Mouse (Mus musculus): Measurements from ENCODE around the gene Chst5. TPM values are rescaled to one million over a fixed set of nuclear protein-coding genes. Genes with fewer than 3 reads are reported as not detected.
A peak's percentile ranks its signal among the peaks of the same experiment; 100 is the strongest.

Gene Chst5
- polyA plus RNA-seq (2016; fragmentation: Nextera tagmentation; extraction: Ambion mirVana) = 2.7 and 3.1 TPM in 2 replicates

DNA sequence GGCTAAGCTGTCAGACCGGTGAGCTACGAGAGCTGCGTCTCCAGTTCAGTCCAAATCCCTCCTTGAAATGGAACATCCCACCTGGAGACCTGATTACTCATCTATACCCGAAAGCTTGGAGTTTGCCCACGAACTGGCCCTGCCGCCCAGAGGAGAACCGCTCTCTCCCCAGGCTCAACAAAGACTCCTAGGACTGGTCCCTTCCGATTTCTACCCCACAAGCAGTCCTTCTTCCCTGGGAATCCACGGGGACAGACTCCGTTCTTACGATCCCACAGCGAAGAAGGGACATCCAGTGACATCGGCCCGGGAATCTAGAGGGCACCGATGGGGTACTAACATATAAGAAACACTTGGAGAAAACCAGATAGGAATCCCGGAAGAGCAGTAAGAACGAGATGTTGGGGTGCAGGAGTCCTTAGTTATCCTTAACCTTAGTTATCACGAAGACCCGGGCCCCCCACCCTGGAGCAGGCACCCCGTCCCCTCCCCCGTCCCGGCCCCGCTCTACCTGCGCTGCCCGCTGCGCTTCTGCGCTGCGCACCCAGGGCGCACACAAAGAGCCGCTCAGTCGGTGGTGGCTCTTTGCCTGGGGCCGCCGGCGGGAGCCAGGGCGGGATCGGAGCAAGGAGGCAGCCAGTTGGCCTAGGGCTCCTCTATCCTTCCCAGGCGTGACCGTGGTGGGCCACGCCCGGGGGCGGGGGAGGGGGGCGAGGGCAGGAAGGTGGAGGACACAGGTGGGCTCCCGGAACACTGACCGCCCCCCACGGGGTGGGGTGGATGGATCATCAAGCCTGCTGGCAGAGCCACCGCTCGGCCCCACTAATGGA is at the start of gene Chst5:
Gene Chst5 (minus strand): TSS at position 827 of the 830 bp plus-strand sequence.
- Histone ChIP-seq H3K36me3 (no peaks in the 10 kb centered on the region), H3K27ac (replicated peaks) (no peak within 1 kb of the TSS), H3K9ac (replicated peaks) (peak within 1 kb of the TSS; percentile 63), H3K4me2 (replicated peaks) (peak within 1 kb of the TSS; percentile 81), H3K9me3 (no peaks in the 10 kb centered on the region), H3K4me3 (peak within 1 kb of the TSS; percentile 49), H3K27me3 (peaks cover 22% of the 10 kb centered on the region), H3K4me1 (peaks cover 17% of the 10 kb centered on the region)
- peak; percentile 55 for ATAC-seq (ENCODE audit: low FRiP score, low read depth)
- WGBS = 5% methylated on average over 45 of the region's 47 CpGs

DNA sequence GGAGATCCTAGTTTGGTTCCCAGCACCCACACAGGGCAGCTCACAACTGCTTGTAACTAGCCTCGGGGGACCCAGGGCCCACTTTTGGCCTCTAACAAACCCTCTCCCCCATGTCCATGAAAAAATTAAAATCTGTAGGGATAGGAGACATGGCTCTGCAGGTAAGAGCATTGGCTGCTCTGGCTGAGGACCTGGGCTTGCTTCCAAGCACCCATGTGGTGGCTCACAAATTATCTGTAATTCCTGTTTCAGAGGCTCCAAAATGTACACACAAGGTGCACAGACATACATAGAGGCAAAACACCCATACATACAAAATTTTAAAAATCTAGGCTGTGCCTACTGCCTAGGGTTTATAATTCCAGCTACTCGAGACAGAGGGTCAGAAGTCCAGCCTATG is 47.0 kb upstream of the Chst5 start:
- no peaks in the 10 kb centered on the region for H3K4me1 ChIP-seq
- ATAC-seq (ENCODE audit: low FRiP score, low read depth) = no peak
- peaks cover 60% of the 10 kb centered on the region for H3K36me3 ChIP-seq
- H3K4me2 ChIP-seq (replicated peaks) = no peak overlapping the region
- no peak overlapping the region for H3K9ac ChIP-seq (replicated peaks)
- H3K27me3 ChIP-seq = no peaks in the 10 kb centered on the region
- H3K9me3 ChIP-seq = no peaks in the 10 kb centered on the region
- no peak overlapping the region for H3K27ac ChIP-seq (replicated peaks)
- no peak overlapping the region for H3K4me3 ChIP-seq
- 92% methylated on average over 2 of the region's 2 CpGs for WGBS

DNA sequence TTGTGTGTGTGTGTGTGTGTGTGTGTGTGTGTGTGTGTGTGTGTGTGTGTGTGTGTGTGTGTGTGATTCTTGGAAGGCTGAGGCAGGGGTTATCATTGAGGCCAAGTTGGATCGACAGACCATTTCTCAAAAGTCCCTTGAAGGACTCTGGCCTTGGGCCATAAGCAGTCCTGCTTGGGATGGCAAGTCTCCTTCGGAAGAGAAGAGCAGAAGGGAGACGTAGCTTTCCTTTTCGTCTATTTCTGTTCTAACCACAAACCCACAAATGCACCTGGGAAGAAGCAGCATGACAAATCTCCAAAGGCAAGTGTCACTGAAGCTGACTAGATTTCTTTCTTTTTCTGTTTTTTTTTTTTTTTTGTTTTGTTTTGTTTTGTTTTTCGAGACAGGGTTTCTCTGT is 45.6 kb upstream of the Chst5 start:
- Histone ChIP-seq H3K4me3 (no peak overlapping the region), H3K27ac (replicated peaks) (no peak overlapping the region), H3K36me3 (peaks cover 72% of the 10 kb centered on the region), H3K4me1 (no peaks in the 10 kb centered on the region), H3K4me2 (replicated peaks) (no peak overlapping the region), H3K9me3 (no peaks in the 10 kb centered on the region), H3K9ac (replicated peaks) (no peak overlapping the region), H3K27me3 (no peaks in the 10 kb centered on the region)
- 89% methylated on average over 5 of the region's 5 CpGs for WGBS
- no peak for ATAC-seq (ENCODE audit: low FRiP score, low read depth)

DNA sequence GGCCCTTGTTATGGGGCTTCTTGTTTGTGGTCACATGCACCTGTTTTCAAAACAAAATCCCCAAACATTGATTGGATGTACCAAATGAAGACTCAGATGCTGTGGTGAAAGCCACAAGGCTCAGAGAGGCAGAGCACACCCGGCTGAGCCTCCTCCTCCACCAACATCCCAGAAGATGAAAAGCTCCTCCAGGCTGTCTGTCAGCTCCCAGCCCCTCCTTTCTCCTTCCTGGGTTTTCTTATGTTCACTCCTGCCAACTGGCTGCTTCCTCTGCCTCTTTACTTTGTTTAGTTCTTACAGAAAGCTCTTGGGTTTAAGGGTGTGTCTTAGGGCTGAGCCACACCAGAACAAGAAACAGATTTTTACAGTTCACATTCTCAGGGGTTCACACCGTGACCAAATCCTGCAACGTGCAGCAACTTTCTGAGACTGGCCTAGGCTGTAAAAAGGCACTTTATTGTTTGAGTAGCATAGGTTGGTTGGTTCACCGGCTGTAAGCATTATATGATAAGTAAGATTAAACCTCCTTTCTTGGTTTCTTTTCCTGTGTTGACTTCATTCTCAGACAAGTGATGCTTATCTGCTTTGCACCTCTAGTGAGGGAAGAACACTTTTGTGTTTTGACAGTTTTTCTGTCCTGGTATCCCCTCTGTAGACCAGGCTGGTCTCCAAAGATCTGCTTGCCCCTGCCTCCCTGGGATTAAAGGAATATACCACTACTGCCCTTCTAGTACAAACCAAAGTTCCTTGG is 44.8 kb upstream of the Chst5 start:
- Histone ChIP-seq H3K4me3 (no peak overlapping the region), H3K4me1 (no peaks in the 10 kb centered on the region), H3K4me2 (replicated peaks) (no peak overlapping the region), H3K9ac (replicated peaks) (no peak overlapping the region), H3K27me3 (no peaks in the 10 kb centered on the region), H3K27ac (replicated peaks) (no peak overlapping the region), H3K36me3 (peaks cover 77% of the 10 kb centered on the region), H3K9me3 (no peaks in the 10 kb centered on the region)
- 92% methylated on average over 4 of the region's 4 CpGs for WGBS
- ATAC-seq (ENCODE audit: low FRiP score, low read depth) = no peak

DNA sequence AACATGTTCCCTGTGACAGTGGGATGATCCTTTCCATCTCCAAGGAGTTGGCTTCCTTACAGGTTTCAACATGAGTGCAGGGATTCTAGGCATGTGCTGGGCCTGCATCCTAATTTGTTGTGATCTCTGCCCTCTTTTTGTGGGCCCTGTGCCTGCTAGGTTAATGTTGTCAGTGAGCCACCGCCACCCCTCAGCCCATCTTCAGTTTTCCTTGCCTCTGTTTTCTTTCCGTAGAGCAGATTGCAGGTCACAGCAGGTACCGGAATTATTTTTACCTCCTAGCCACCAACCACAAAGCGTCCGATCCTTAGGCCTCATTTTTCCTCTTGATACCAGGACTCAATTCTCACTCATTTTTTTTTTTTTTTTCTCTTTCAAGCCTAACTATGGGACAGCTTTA is 41.7 kb upstream of the Chst5 start:
- H3K9me3 ChIP-seq = no peaks in the 10 kb centered on the region
- H3K4me1 ChIP-seq = no peaks in the 10 kb centered on the region
- no peaks in the 10 kb centered on the region for H3K27me3 ChIP-seq
- no peak for ATAC-seq (ENCODE audit: low FRiP score, low read depth)
- peaks cover 80% of the 10 kb centered on the region for H3K36me3 ChIP-seq
- no peak overlapping the region for H3K9ac ChIP-seq (replicated peaks)
- no peak overlapping the region for H3K27ac ChIP-seq (replicated peaks)
- no peak overlapping the region for H3K4me2 ChIP-seq (replicated peaks)
- no peak overlapping the region for H3K4me3 ChIP-seq
- 95% methylated on average over 5 of the region's 5 CpGs for WGBS

DNA sequence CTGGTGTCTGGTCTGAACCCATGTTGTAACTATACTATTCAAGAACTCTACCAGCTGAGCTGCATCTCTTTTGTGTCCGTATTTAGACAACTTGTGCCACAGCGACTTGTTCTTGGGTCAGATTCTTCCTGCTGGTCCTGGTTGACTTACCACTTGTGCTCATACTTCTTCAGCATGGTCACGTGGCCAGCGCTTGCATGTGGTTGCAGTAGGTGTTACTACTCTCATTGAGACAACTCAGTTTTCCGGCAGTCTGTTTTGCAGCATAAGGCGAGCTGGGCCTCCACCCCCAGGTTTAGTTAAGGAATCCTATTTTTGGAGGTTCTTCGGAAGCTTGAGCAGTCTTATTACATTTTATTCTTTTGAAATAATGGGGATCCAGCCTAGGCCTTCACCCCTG is 41.1 kb upstream of the Chst5 start:
- 96% methylated on average over 7 of the region's 7 CpGs for WGBS
- ATAC-seq (ENCODE audit: low FRiP score, low read depth) = no peak
- Histone ChIP-seq H3K9me3 (no peaks in the 10 kb centered on the region), H3K4me3 (no peak overlapping the region), H3K27ac (replicated peaks) (no peak overlapping the region), H3K27me3 (no peaks in the 10 kb centered on the region), H3K4me1 (no peaks in the 10 kb centered on the region), H3K4me2 (replicated peaks) (no peak overlapping the region), H3K36me3 (peaks cover 78% of the 10 kb centered on the region), H3K9ac (replicated peaks) (no peak overlapping the region)

DNA sequence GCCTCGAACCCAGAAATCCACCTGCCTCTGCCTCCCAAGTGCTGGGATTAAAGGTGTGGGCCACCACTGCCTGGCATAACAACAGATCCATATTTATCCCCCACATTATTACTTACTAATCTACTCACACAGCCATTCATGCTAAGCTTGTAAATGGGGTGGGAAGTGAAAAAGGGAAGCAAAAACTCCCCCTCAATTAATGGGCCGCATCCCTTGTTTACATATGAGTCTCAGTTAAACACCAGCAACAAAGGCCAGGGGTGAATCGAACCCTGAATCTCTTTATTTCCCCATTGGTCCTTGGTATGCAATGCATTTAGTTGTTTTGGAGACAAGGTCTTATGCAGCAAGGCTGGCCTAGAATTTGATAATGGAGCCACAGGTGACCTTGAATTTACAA is 40.6 kb upstream of the Chst5 start:
- 89% methylated on average over 3 of the region's 3 CpGs for WGBS
- H3K4me3 ChIP-seq = no peak overlapping the region
- H3K9ac ChIP-seq (replicated peaks) = no peak overlapping the region
- H3K4me2 ChIP-seq (replicated peaks) = no peak overlapping the region
- ATAC-seq (ENCODE audit: low FRiP score, low read depth) = no peak
- H3K27ac ChIP-seq (replicated peaks) = no peak overlapping the region
- H3K4me1 ChIP-seq = no peaks in the 10 kb centered on the region
- H3K9me3 ChIP-seq = no peaks in the 10 kb centered on the region
- peaks cover 80% of the 10 kb centered on the region for H3K36me3 ChIP-seq
- H3K27me3 ChIP-seq = no peaks in the 10 kb centered on the region

DNA sequence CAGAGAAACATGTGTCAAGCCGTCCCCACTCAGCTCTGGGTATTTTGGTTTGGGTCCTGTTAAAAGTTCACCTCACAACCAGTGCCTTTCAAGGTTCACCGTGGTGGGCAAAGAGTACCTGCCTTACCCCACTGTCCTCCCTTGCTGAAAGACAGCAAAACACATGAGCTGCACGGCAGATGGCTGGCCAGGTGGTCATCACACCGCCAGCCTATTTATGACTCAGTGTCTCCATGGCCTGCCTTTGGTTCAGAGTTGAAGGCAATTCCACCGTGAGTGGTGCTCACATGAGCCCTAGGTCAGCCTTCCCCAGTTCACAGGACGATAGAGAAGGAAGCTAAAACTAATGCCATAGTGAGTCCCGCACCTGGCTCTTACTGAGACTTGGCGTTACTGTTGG is 37.7 kb upstream of the Chst5 start:
- no peaks in the 10 kb centered on the region for H3K4me1 ChIP-seq
- no peak overlapping the region for H3K27ac ChIP-seq (replicated peaks)
- H3K27me3 ChIP-seq = no peaks in the 10 kb centered on the region
- no peak overlapping the region for H3K4me2 ChIP-seq (replicated peaks)
- 93% methylated on average over 8 of the region's 8 CpGs for WGBS
- no peaks in the 10 kb centered on the region for H3K9me3 ChIP-seq
- no peak overlapping the region for H3K9ac ChIP-seq (replicated peaks)
- no peak overlapping the region for H3K4me3 ChIP-seq
- ATAC-seq (ENCODE audit: low FRiP score, low read depth) = no peak
- peaks cover 81% of the 10 kb centered on the region for H3K36me3 ChIP-seq

DNA sequence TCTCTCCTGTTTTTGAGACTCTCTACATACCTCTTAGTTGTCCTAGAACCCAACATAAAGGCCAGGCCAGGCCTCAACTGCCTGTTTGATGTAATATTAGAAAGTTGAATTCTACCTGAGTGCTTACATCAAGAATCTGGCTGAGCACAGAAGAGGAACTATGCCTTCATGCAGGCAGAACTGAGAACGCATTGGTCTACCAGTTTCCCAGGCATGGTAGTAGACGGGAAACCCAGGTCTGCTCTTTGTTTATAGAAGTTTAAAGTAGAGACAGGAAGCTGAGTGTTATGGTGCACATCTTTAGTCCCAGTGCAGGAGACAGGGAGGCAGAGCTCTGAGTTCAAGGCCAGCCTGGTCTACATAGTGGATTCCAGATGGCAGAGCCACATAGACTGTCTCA is 36.9 kb upstream of the Chst5 start:
- no peak overlapping the region for H3K9ac ChIP-seq (replicated peaks)
- no peak overlapping the region for H3K27ac ChIP-seq (replicated peaks)
- H3K4me1 ChIP-seq = peaks cover 1% of the 10 kb centered on the region
- H3K27me3 ChIP-seq = no peaks in the 10 kb centered on the region
- H3K4me3 ChIP-seq = no peak overlapping the region
- WGBS = 89% methylated on average over 2 of the region's 2 CpGs
- H3K36me3 ChIP-seq = peaks cover 87% of the 10 kb centered on the region
- no peak overlapping the region for H3K4me2 ChIP-seq (replicated peaks)
- no peak for ATAC-seq (ENCODE audit: low FRiP score, low read depth)
- H3K9me3 ChIP-seq = no peaks in the 10 kb centered on the region

DNA sequence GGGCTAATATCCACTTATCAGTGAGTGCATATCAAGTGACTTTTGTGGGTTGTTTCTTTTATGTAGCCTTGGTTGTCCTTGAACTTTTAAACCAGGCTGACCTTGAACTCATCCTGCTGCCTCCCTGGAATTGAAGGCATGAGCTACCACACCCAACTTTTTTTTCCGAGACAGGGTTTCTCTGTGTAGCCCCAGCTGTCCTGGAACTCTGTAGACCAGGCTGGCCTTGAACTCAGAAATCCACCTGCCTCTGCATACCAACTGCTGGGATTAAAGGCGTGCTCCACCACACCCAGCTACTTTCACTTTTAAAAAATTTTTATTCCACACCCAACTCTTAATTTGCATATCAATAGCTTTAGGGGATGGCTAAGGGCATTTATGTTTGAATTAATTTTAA is 33.3 kb upstream of the Chst5 start:
- H3K9ac ChIP-seq (replicated peaks) = no peak overlapping the region
- no peak overlapping the region for H3K4me2 ChIP-seq (replicated peaks)
- H3K27ac ChIP-seq (replicated peaks) = no peak overlapping the region
- H3K27me3 ChIP-seq = no peaks in the 10 kb centered on the region
- ATAC-seq (ENCODE audit: low FRiP score, low read depth) = no peak
- H3K36me3 ChIP-seq = peaks cover 61% of the 10 kb centered on the region
- WGBS = 92% methylated on average over 2 of the region's 2 CpGs
- peaks cover 18% of the 10 kb centered on the region for H3K4me1 ChIP-seq
- H3K9me3 ChIP-seq = no peaks in the 10 kb centered on the region
- H3K4me3 ChIP-seq = no peak overlapping the region

DNA sequence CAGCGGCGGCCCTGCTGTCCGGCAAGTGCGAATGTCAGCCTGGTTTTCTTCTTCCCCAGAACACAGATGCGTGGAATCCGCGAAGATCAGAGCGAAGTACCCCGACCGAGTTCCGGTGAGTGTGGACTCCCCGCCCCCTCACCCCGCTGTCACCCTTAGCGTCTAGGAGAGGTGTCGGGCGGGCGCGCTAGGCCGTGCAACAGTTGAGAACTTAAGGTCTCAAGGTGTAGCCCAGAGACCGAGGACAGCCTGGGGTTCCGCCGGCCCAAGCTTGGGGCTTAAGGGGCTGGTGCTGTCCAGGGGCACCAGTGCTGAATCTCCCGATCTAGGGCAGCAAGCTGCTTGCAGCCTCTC is 30.8 kb upstream of the Chst5 start:
- Histone ChIP-seq H3K4me3 (peak overlapping the region; percentile 99), H3K4me1 (peaks cover 18% of the 10 kb centered on the region), H3K9me3 (no peaks in the 10 kb centered on the region), H3K27me3 (no peaks in the 10 kb centered on the region), H3K27ac (replicated peaks) (peak overlapping the region; percentile 78; the same call in 1 of the 2 replicates), H3K4me2 (replicated peaks) (peak overlapping the region; percentile 93), H3K36me3 (peaks cover 41% of the 10 kb centered on the region), H3K9ac (replicated peaks) (peak overlapping the region; percentile 94)
- 0% methylated on average over 23 of the region's 23 CpGs for WGBS
- ATAC-seq (ENCODE audit: low FRiP score, low read depth) = peak; percentile 14; the same call in 1 of the 2 replicates
